Mouse (Mus musculus): ENCODE results near the gene Eif2d.

Eif2d gene

DNA sequence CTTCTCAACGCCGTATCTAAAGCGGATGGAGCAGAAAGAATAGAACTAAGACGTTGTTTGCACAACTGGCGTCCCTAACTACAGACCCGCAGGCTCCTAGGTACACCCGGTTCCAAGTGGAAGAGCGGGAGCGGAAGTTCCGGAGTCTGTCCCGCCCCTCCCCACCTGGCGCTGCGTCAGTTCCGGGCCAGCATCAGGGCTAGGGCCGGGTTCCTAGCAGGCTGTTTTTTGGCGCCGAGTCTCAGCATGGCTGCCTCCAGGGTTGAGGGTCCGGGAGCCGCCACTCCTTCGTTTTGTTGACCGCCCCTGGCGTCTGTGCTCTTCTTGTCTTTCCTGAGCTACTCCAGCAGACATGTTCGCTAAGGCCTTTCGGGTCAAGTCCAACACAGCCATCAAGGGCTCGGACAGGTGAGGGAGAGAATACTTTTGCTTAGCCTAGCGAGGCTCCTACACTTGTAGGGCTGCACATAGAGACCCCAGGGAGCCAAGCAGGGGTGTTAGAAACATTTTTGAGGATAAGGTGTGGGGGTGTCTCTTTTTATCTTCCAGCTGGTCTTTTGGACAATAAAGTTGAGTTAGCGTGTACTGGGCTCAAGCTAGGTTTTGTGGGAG lies at the start of gene Eif2d:
TSS of gene Eif2d (plus strand) at position 164 of the 612 bp plus-strand sequence.
- DNase-seq (ENCODE audit: low read depth, low spot score) = peak; percentile 93

DNA sequence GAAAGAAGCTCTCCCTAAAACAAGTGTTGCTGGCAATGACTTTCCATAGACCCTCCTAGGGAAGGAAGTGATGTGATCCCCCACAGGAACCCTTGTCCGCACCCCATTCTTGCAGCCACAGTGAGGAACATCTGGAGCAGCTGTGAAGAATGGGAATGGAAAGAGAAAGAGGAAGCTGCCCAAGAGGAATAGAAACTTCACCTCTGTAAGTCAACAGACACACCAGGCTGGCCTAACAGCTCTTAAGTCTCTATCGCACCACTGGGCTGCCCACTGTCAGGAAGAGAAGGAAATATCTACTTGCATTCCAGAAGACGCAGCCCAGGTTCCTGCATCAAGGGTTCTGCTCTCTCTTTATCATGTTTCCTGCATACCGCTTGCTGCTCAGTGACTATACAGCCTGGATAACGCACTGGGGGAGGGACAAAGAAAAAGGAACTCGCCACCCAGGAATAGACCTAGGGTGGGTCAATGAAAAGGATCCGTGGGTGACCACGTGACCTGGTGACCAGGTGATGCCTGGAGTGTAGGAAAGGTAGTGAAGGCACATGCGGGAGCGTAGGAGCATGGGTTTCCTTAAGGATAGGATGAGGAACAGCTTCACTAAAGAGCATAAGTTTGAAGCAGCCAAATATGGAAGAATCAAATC lies 49.1 kb upstream of the Eif2d start:
- no peak for DNase-seq (ENCODE audit: low read depth, low spot score)

DNA sequence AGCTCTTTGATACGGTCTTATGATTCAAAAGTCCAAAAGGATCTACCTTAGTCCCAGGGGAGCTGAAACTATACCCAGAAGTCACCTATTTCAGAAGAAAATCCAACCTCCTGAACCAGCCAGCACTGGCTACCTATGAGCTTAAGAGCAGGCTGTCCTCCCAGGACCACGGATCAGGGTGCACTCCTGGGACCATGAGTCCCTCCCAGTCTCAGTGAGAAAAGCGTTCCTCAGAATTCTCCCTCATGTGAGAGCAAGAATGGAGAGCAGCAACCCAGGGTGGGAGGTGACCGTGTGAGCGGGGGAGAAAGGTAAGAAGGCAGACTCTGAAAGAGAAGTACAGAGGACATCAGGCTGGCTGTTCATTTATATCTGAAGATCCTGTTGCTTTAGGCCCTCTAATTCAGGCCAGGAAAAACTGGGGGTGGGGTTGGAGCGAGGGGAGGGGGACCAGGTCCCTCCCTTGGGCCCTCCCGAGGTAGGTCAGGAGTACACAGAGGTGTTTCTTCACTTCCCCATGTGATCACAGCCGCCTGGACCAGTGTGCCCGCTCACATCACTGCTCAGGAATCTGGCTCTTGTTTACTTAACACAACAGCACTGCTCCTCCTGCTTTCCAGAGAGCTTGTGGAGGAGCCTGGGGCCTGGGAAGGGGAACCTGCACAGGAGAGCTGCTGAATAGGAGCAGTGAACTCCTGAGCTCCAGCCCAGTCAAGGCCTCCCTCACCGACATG lies 45.2 kb upstream of the Eif2d start:
- no peak for DNase-seq (ENCODE audit: low read depth, low spot score)

DNA sequence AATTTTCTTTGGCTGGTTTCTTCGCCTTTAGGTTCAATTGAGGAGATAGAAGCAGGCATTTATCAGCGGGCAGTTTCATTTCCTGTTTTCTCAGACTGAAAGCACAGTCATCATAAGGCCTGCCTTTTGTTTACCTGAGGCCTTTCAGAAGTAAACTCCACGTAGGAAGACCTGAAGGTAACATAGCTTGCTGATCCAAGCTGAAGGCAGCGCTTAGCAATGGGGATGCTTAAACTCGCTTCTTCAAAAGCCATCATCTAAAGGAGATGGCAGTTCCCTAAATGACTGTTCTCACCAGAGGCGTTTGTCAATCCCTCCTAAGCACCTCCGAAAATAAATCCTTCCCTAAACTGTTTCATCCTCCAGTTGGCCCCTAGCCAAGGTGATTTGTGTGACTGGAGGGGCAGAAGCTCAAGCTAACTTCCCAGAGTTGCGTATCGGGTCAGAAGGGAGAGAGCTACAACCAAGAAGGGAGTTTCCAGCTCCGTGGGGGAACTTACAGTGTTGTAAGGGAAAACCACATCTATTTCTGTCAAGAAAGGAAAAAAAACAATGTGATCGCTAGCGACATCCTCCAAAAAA lies 42.4 kb upstream of the Eif2d start:
- no peak for DNase-seq (ENCODE audit: low read depth, low spot score)

DNA sequence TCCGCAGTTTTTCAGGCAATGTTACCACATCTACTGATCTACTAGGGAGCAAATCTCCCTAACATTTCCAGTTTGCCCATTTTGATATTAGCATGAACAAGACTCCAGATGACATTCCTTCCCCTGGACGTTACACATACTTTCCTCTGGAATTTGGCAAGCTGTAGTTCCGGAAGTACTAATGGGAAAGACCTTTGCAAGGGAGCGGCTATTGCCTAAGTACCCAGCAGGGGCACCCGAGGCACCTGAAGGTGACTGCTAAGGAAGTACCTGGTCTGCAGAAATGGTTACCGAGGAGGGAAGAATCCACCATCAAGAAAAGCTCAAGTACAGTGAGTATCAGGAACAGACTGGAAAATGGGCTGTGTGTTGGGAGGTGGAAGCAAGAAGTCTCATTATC lies 40.4 kb upstream of the Eif2d start:
- DNase-seq (ENCODE audit: low read depth, low spot score) = peak; percentile 79

DNA sequence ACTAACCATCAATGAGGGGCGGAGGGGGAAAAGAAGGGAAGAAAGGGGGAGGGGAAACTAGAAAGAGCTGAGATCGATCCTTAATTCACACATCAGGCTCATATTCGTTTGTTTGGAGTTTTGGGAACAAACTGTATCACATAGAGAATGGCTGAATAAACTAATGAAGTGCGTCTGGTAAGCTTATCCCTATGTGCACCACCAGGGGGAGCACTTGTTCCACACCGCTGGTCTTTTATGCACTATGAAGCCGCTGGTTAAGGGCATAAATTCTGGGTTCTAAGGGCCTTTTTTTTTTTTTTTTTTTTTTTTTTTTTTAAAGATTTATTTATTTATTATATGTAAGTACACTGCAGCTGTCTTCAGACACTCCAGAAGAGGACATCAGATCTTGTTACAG lies 37.0 kb upstream of the Eif2d start:
- DNase-seq (ENCODE audit: low read depth, low spot score) = peak; percentile 80

DNA sequence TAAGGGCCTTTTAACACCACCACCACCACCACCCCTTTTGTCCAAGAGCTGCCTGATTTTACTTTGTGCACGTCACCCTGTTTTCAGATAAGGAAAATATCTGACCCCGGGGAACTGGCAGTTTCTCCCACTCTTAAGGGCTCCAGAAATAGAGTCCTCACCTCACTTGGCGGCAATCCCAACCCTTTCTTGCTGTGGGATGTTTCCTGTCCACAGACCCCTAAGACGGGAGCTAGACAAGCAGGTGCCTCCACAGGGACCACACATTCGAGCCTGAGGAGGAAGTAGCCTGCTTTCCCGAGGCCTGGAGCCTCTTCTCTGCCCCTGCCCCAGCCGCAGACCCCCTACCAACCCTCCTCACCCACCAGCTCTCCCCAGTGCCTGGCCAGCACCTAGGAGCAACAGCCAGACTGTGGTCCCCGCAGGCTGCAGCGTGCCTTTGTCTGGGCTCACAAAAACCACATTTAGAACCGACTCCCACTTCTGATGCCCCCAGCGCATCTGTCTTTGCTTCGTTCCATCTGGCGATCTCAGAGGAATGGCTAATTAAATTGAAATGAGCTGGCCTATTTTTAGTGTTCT lies 36.5 kb upstream of the Eif2d start:
- DNase-seq (ENCODE audit: low read depth, low spot score) = no peak

DNA sequence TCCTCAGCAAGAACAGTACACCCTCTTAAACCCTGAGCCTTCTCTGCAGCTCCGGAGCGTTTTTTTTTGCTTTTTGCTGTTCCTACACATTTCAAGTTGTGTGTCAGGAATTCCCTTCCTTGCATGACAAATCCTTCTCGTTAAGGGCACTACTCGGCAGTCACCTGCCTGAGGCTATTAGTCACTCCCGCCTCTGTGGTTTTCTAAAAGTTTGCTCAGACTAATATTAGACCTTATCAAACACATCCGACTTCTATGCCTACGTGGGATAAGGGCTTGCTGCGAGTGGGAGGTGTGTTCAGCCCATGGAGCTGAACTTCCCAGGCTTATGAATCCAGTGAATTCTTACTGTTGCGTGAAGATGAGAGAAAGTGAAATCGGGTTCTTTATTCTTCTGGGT lies 34.5 kb upstream of the Eif2d start:
- DNase-seq (ENCODE audit: low read depth, low spot score) = no peak

DNA sequence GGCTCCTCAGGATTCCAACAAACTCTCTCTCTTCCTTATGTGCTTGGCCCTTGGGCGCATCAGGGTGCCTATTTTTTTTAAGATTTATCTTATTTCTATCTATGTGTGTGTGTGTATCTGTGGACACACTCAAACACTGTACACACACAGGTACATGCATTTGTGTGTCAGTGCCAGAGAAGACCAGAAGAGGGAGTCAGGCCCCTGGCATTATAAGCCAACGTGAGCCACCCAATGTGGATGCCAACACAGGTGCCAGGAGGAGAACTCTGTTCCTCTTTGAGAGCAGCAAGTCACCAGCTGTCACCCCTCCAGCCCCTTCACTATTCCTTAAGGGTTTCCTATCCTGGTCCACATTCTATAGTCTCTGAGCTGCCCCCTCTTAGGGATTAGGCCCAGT lies 34.0 kb upstream of the Eif2d start:
- no peak for DNase-seq (ENCODE audit: low read depth, low spot score)

DNA sequence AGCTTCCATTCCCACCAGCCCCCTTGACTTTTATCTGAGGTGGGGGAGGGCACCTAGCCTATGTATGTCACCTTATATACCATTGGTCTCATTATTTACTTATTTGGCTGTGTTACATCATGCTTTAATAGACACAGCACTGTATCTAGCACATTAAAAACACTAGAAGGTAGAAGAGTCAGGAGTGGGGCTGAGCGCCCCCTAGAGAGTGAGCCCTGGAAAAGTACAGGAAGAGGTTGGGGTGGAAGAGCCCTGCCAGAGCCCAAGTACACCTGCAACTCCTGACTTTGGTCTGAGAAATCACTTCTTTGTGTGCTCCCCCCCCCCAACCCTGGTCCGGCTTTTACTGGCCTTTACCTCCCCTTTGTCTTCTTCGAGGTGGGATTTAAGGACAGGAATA lies 31.0 kb upstream of the Eif2d start:
- peak; percentile 61 for DNase-seq (ENCODE audit: low read depth, low spot score)

DNA sequence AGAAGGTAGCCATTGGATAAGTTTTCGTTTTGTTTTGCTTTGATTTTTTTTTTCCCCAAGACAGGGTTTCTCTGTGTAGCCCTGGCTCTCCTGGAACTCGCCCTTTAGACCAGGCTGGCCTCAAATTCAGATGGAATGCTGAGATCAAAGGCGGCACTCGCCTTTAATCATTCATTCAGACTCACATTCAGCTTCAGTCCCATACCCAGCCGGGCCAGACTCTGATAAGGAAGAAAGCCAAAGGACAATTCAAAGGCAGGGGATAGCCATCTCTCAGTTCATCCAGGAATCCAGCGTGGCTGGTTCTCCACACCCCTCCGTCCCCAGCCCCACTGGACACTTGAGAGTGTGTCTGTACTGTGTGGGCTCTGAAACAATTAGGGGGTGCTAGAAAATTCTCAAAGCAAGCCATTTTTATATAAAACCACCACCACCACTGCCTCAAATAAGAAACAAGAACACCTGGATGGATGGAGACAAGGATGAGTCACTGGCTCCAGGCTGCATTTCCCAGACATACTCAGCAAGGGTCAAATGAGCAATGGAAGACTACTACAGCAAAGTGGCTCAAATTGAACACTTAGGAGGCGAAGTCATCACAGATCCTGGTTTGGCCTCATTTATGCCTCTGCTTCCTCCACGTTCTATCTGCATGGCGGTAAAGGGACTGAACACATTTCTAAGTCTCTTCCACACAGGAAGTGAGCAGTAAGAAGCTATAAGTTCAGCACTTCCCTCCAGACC lies 29.3 kb upstream of the Eif2d start:
- DNase-seq (ENCODE audit: low read depth, low spot score) = no peak

DNA sequence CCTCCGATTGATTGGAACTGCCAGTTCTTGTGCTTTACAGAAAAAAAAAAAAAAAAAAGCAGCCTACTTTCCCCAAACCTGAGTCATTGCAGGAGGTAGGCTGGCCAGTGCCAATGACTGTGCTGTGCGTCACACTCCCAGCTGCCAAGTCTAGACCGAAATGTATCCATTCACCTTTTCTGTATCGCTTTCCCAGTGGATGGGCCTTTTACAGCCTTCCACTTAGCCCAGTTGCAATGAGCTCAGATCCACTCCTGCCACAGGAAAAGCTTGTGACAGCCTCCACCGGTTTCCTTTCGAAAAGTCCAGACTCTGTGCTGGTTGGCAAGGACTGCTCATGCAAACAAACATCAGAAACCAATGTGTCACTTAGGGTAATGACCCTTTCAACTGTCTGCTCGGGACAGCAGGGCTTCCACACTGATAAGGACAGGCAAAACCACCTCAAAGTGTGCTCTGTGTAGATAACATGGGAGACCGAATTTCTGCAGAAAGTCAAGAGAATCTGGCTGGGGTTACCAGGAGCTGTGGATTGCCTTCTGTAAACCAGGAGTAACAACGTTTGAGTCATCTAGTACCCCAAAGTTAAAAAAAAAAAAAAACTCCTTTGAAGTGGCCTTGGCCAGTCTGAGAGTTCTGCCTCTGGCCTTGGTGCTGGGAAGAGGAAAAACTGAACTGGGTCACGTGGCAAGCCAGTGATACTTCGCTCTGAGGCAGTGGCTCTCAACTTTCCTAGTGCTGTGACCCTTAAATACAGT lies 26.8 kb upstream of the Eif2d start:
- DNase-seq (ENCODE audit: low read depth, low spot score) = no peak

DNA sequence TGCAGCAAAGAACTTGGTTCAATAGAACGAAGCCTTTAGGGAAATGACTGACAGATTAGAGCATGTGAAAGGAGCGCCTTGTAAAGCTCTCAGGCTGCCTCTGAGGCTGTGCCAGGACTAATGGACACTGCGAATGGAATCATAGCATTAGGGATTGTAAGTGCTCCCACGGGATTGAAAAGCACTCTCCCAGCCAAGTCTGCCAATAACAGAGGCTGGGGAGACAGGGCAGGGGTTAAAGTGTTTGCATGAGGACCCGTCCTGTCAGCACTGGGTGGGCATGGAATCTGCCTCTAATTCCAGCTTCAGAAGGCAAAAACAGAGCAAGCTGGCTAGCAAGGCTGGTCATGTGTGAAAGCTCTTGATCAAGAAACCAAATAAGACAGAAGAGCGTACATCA lies 18.8 kb upstream of the Eif2d start:
- no peak for DNase-seq (ENCODE audit: low read depth, low spot score)

DNA sequence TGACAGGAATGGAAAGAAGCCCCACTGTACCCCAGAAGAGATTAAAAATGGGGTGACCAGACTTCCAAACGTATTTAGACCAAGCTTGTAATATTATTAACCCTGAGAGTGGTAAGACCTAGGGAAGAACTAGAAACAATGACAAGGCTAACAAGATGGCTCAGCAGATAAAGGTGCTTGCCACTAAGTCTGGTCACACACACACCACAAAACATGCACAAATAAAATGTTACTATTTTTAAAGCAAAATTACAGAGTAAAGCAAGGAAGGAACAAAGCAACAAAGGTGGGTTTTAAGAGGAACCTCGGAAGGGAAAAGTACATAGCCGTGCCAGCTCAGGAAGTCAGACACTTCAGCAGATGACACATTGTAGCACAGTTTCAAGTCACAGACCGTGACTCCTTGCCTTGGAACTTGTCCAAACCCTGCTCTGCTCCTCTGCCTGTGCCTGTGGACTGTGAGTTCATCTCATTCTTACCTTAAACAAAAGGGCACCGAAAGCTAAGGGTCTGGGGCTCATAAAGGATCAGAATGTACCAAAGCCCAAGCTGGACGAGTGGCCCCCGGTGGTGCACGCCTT lies 17.9 kb upstream of the Eif2d start:
- no peak for DNase-seq (ENCODE audit: low read depth, low spot score)

DNA sequence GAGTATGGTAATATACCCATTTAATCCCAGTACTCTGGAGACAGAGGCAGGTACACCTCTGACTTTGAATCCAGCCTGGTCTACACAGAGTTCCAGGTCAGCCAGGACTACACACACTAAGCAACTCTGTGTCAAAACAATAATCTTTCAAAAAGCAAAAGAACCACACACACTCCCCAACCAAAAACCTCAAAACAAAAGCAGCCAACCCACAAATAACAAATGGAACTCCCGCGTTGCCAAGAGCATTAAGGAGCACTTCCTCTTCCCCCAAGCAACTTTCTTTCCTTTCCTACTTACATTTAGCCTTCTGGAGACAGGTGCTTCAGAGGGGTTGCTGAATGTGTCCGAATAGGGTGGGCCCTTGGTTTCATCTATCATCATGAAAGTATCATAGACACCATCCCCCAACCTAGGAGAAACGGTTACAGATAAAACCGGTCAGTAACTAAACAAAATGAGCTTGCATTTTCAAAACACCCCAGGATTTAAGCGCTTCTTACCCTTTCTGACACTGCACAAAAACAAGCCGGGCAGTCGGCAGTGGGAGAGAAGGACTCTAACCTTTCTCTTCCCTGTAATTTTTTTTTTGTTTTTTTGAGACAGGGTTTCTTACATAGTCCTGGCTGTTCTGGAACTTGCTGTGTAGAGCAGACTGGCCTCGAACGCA lies 16.9 kb upstream of the Eif2d start:
- no peak for DNase-seq (ENCODE audit: low read depth, low spot score)

DNA sequence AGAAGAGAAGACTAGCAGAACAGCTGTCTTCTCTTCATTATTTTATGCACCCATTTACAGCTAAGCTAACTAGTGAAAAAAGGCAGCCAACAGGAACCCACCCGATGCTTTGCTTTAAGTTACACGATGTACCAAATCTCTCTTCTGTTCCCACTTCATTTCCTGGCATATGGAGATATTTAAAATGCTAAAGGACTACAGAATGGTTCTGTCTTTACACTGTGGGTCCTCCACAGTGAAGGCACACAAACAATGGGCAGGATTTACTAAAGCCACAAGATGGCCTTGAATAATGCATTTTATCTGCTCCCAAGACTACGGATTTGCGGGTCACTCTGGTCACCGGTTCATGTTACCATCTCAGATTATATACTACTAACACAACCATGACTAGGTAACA lies 15.9 kb upstream of the Eif2d start:
- no peak for DNase-seq (ENCODE audit: low read depth, low spot score)

DNA sequence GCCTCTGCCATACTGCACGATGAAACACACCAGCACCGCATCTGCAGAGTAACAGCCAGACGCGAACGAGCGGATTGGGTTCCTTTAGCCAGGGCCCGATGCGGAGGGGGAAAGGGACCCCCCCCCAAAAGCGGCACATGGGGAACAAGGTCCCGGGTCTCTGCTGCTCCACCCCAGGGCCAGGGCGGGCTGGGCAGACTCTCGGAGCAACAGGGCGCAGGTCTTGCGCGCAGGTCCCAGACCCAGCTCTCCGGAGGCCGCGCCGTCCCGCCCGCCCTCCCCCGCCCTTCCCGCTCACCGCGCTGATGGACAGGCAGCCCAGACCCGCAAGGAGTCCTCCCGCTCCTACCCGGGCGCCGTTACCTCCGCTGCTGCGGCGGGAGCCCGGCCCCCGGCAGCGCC lies 15.3 kb upstream of the Eif2d start:
- no peak for DNase-seq (ENCODE audit: low read depth, low spot score)

DNA sequence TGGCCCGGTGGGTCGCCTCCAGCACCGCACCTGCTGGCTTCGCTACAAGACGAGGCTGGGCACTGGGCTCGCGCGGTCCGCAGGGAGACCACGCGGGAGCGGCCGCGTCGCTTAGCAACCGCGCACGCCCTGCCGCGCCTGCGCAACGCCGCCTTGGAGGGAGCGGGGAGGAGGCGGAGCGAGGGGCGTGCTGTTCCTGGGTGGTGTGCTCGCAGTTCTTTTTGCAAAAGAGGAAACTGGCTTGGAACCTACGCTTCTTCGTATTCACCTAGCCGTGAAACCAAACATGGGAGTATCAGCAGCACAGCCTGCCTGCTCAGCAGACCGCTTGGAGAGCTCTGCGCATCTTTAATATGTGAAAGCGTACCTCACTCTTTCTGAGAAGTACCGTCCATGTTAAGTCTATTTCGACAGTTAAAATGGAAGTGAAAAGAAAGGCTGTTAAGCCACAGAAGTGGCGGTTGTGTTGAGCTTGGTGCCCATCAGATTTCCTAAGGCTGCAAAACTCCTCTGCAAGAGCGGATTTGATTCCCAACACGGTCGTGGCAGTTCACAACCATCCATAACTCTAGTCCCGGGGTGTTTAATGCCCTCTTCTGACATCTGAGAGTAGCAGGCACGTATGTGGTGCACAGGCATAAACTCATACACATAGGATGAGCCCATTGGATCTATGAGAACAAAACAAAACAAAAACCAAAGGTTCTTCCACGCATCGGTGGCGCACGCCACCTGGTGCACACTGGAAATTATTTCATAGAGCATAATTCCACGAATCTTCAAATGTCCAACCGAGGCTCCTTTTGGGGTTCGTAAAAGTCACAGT lies 14.6 kb upstream of the Eif2d start, which contains the start of gene Dyrk3:
TSS of gene Dyrk3 (minus strand) at position 150 of the 826 bp plus-strand sequence.
- DNase-seq (ENCODE audit: low read depth, low spot score) = peak; percentile 97
